Mouse (Mus musculus) CH12.LX (cell line): ENCODE data around the gene Cars. TPM values are rescaled to one million over a fixed set of nuclear protein-coding genes. Genes with fewer than 3 reads are reported as not detected.

Experiments
- DNase-seq: peaks from one replicate; pipeline ENCODE4 v3.0.0-alpha.2; 2013; ENCODE audit errors: extremely low read depth
- H3K27ac ChIP-seq: 2 replicates; pipeline ENCODE4 v1.5.1; 2012; ENCODE audit warnings: low read depth, mild to moderate bottlenecking, control low read depth, moderate library complexity; ENCODE audit not compliant: insufficient read depth
- H3K27me3 ChIP-seq: replicated peaks from 2 replicates; pipeline ENCODE3; 2012; ENCODE audit warnings: inconsistent platforms
- H3K36me3 ChIP-seq, 2 experiments: replicated peaks in 1 of 2; 2 replicates each; pipeline versions ENCODE3 to v1.6.1; 2012; ENCODE audit warnings: inconsistent platforms in 1 of 2, low read length in 1 of 2, mild to moderate bottlenecking in 1 of 2, mixed read lengths in 1 of 2, moderate library complexity in 1 of 2; ENCODE audit not compliant: control insufficient read depth in 1 of 2, insufficient read depth in 1 of 2
- H3K4me1 ChIP-seq, 2 experiments: 2 replicates each; pipeline ENCODE4 v1.6.1; 2012; ENCODE audit warnings: inconsistent platforms in 1 of 2, moderate library complexity in 1 of 2; ENCODE audit not compliant: insufficient read depth in 2 of 2, control insufficient read depth in 1 of 2
- H3K4me2 ChIP-seq: 2 replicates; pipeline ENCODE4 v1.6.1; 2012; ENCODE audit warnings: low read depth, mild to moderate bottlenecking, control low read depth; ENCODE audit not compliant: poor library complexity, insufficient read depth, severe bottlenecking
- H3K4me3 ChIP-seq, 3 experiments: fragments of 150-350 bp in 1 of 3; sonication (generic) in 1 of 3; replicated peaks in 1 of 3; 2 replicates each; pipeline versions ENCODE3 to v1.5.1; 2011 to 2012; ENCODE audit warnings: low read depth in 2 of 3, low read length in 2 of 3, mild to moderate bottlenecking in 2 of 3, moderate library complexity in 2 of 3, control low read depth in 1 of 3, improper control_type of control experiment in 1 of 3, inconsistent platforms in 1 of 3, mixed read lengths in 1 of 3; ENCODE audit not compliant: poor library complexity in 1 of 3
- H3K79me2 ChIP-seq: replicated peaks from 2 replicates; pipeline ENCODE4 v1.6.1; 2012; ENCODE audit warnings: mild to moderate bottlenecking, moderate library complexity; ENCODE audit not compliant: control insufficient read depth, poor library complexity, insufficient read depth, severe bottlenecking; ENCODE audit errors: extremely low read depth
- H3K9ac ChIP-seq: 2 replicates; pipeline ENCODE4 v1.6.1; 2012; ENCODE audit warnings: low read depth, mild to moderate bottlenecking, control low read depth, moderate library complexity; ENCODE audit not compliant: insufficient read depth
- H3K9me3 ChIP-seq: replicated peaks from 2 replicates; pipeline ENCODE3; 2012; ENCODE audit warnings: low read length, inconsistent platforms, mixed read lengths
- BHLHE40 ChIP-seq: IDR thresholded peaks from 2 replicates; pipeline ENCODE4 v1.6.1; 2011; ENCODE audit warnings: mild to moderate bottlenecking, low read depth, low read length, improper control_type of control experiment
- CHD1 ChIP-seq: IDR thresholded peaks from 2 replicates; pipeline ENCODE4 v1.6.1; 2012; ENCODE audit warnings: low read depth, low read length, improper control_type of control experiment, inconsistent platforms
- CTCF ChIP-seq, 2 experiments: IDR thresholded peaks in 1 of 2; conservative IDR thresholded peaks in 1 of 2; 2 replicates each; pipeline ENCODE4 v1.5.1; 2011 to 2012; ENCODE audit warnings: low read depth in 2 of 2, low read length in 2 of 2, improper control_type of control experiment in 1 of 2, inconsistent platforms in 1 of 2, mild to moderate bottlenecking in 1 of 2, moderate library complexity in 1 of 2
- GABPA ChIP-seq: IDR thresholded peaks from 2 replicates; pipeline ENCODE4 v1.6.1; 2012; ENCODE audit warnings: low read depth, low read length, improper control_type of control experiment, inconsistent platforms; ENCODE audit not compliant: insufficient replicate concordance
- HCFC1 ChIP-seq: IDR thresholded peaks from 2 replicates; pipeline ENCODE4 v1.6.1; 2012; ENCODE audit warnings: low read depth, mild to moderate bottlenecking, inconsistent platforms, low read length, improper control_type of control experiment
- IRF4 ChIP-seq: IDR thresholded peaks from 2 replicates; pipeline ENCODE4 v1.6.1; 2014; ENCODE audit warnings: low read depth, mild to moderate bottlenecking, inconsistent platforms, low read length, improper control_type of control experiment
- JUND ChIP-seq: conservative IDR thresholded peaks from 2 replicates; pipeline ENCODE4 v1.6.1; 2011; ENCODE audit warnings: low read depth, low read length, improper control_type of control experiment
- KAT2A ChIP-seq: IDR thresholded peaks from 2 replicates; pipeline ENCODE4 v1.6.1; 2012; ENCODE audit warnings: low read length, improper control_type of control experiment, inconsistent platforms; ENCODE audit not compliant: insufficient replicate concordance
- MAX ChIP-seq: IDR thresholded peaks from 2 replicates; pipeline ENCODE4 v1.6.1; 2011; ENCODE audit warnings: low read length, improper control_type of control experiment
- MAZ ChIP-seq: IDR thresholded peaks from 2 replicates; pipeline ENCODE4 v1.6.1; 2012; ENCODE audit warnings: low read depth, mild to moderate bottlenecking, inconsistent platforms, low read length, improper control_type of control experiment, moderate library complexity
- MXI1 ChIP-seq: IDR thresholded peaks from 2 replicates; pipeline ENCODE4 v1.6.1; 2011; ENCODE audit warnings: mild to moderate bottlenecking, low read depth, low read length, improper control_type of control experiment
- MYC ChIP-seq: IDR thresholded peaks from 2 replicates; pipeline ENCODE4 v1.6.1; 2011; ENCODE audit warnings: low read depth, mild to moderate bottlenecking, improper control_type of control experiment, low read length
- NELFE ChIP-seq: IDR thresholded peaks from 2 replicates; pipeline ENCODE4 v1.6.1; 2011; ENCODE audit warnings: low read depth, low read length, improper control_type of control experiment
- NRF1 ChIP-seq: IDR thresholded peaks from 2 replicates; pipeline ENCODE4 v1.6.1; 2014; ENCODE audit warnings: low read depth, mild to moderate bottlenecking, inconsistent platforms, low read length, improper control_type of control experiment, moderate library complexity
- PAX5 ChIP-seq: IDR thresholded peaks from 2 replicates; pipeline ENCODE4 v1.6.1; 2012; ENCODE audit warnings: low read length, inconsistent platforms, mixed read lengths
- POLR2A ChIP-seq: IDR thresholded peaks from 2 replicates; pipeline ENCODE4 v1.6.1; 2011; ENCODE audit warnings: low read depth, mild to moderate bottlenecking, improper control_type of control experiment, low read length
- POLR2AphosphoS2 ChIP-seq: IDR thresholded peaks from 2 replicates; pipeline ENCODE4 v1.6.1; 2011; ENCODE audit warnings: low read depth, low read length, improper control_type of control experiment
- RCOR1 ChIP-seq: conservative IDR thresholded peaks from 2 replicates; pipeline ENCODE4 v1.6.1; 2012; ENCODE audit warnings: low read depth, mild to moderate bottlenecking, inconsistent platforms, low read length, improper control_type of control experiment
- TBP ChIP-seq: conservative IDR thresholded peaks from 2 replicates; pipeline ENCODE4 v1.6.1; 2011; ENCODE audit warnings: low read depth, low read length, improper control_type of control experiment
- TCF12 ChIP-seq: IDR thresholded peaks from 2 replicates; pipeline ENCODE4 v1.6.1; 2014; ENCODE audit warnings: low read depth, mild to moderate bottlenecking, inconsistent platforms, low read length, improper control_type of control experiment
- UBTF ChIP-seq: IDR thresholded peaks from 2 replicates; pipeline ENCODE4 v1.6.1; 2012; ENCODE audit warnings: low read depth, mild to moderate bottlenecking, inconsistent platforms, low read length, improper control_type of control experiment, moderate library complexity
- USF1 ChIP-seq: IDR thresholded peaks from 2 replicates; pipeline ENCODE4 v1.6.1; 2014; ENCODE audit warnings: low read depth, mild to moderate bottlenecking, inconsistent platforms, low read length, improper control_type of control experiment
- ZC3H11A ChIP-seq: IDR thresholded peaks from 2 replicates; pipeline ENCODE4 v1.6.1; 2012; ENCODE audit warnings: low read depth, mild to moderate bottlenecking, inconsistent platforms, low read length, improper control_type of control experiment
- ZKSCAN1 ChIP-seq: IDR thresholded peaks from 2 replicates; pipeline ENCODE4 v1.6.1; 2012; ENCODE audit warnings: low read depth, inconsistent platforms, low read length, improper control_type of control experiment, borderline replicate concordance
- dilution Hi-C: fragments of 300-500 bp; cut with MboI; formaldehyde crosslinking; loops from 2 replicates; pipeline ENCODE4 v1.14.3; 2020; ENCODE audit warnings: low sequenced_read_pairs; ENCODE audit not compliant: extremely low pct_unique_long_range_greater_than_20kb, extremely low pct_ligation_motif_present
- in situ Hi-C: fragments of 300-500 bp; cut with MboI; formaldehyde crosslinking; loops from 3 replicates; pipeline ENCODE4 v1.14.3; 2019; ENCODE audit warnings: low sequenced_read_pairs, low pct_ligation_motif_present, low pct_unique_long_range_greater_than_20kb, mixed read lengths
- polyA plus RNA-seq: library from polyadenylated mRNA; unstranded; fragments of >175 nt; gene quantifications from 2 replicates; pipeline ENCODE4 v1.2.1, GENCODE M21; 2012; ENCODE audit warnings: low read depth; ENCODE audit not compliant: insufficient read length
- total RNA-seq, 2 experiments: library from RNA; depleted of rRNA; stranded (reverse); fragments of 300-350 nt in 1 of 2; fragments of >200 nt in 1 of 2; gene quantifications; 2 replicates each; pipeline ENCODE4 v1.2.3; 2012 to 2014

Gene Cars
- total and polyA plus RNA-seq, 3 experiments, result 118 to 222 (median 170) TPM

GRCm38 (mm10) chr7:143620951-143621350 lies 21.1 kb upstream of the Cars start:
- no peak for TF ChIP-seq MAZ
- TF ChIP-seq CTCF (conservative IDR thresholded peaks at IDR 0.05 in 1 of 2, IDR thresholded peaks at IDR 0.05 in 1 of 2; ENCODE audit: low read depth in 2 of 2, low read length in 2 of 2), result no peak
- no peak for TF ChIP-seq NELFE
- no peak for TF ChIP-seq TCF12
- TF ChIP-seq BHLHE40, result no peak
- TF ChIP-seq MXI1, result no peak
- TF ChIP-seq IRF4, result no peak
- no peak for TF ChIP-seq NRF1
- TF ChIP-seq POLR2AphosphoS2, result no peak
- H3K27me3 ChIP-seq, result no peaks in the 10 kb centered on the region
- H3K27ac ChIP-seq, result no peak overlapping the region
- peaks cover 0 to 9% of the 10 kb centered on the region in 2 experiments; a peak in 1 of 4 replicates for H3K4me1 ChIP-seq
- H3K9ac ChIP-seq, result no peak overlapping the region
- dilution Hi-C loops (no loop called here), in situ Hi-C loops (no loop called here)
- peaks cover 11 to 31% of the 10 kb centered on the region in 2 experiments for H3K36me3 ChIP-seq
- DNase-seq, result no peak
- no peak overlapping the region for H3K4me3 ChIP-seq
- peaks cover 4% of the 10 kb centered on the region for H3K9me3 ChIP-seq
- H3K4me2 ChIP-seq, result no peak overlapping the region
- no peaks in the 10 kb centered on the region for H3K79me2 ChIP-seq

GRCm38 (mm10) chr7:143614404-143615135 lies 14.7 kb upstream of the Cars start:
- in situ Hi-C loops, result no loop called here
- dilution Hi-C loops, result no loop called here
- peaks cover 20 to 61% of the 10 kb centered on the region in 2 experiments for H3K36me3 ChIP-seq
- no peak overlapping the region for H3K4me3 ChIP-seq
- H3K4me2 ChIP-seq, result no peak overlapping the region
- no peak overlapping the region for H3K9ac ChIP-seq
- no peak overlapping the region for H3K27ac ChIP-seq
- no peaks in the 10 kb centered on the region for H3K79me2 ChIP-seq
- DNase-seq, result no peak
- H3K4me1 ChIP-seq, result no peaks in the 10 kb centered on the region
- TF ChIP-seq MXI1 (no peak), USF1 (no peak), ZC3H11A (no peak), TBP (no peak), PAX5 (no peak), GABPA (no peak), RCOR1 (no peak), MYC (no peak), CTCF (conservative IDR thresholded peaks at IDR 0.05 in 1 of 2, IDR thresholded peaks at IDR 0.05 in 1 of 2; ENCODE audit: low read depth in 2 of 2, low read length in 2 of 2) (no peak), HCFC1 (no peak), UBTF (no peak), CHD1 (no peak), POLR2A (no peak), JUND (no peak), MAX (no peak), KAT2A (no peak), ZKSCAN1 (no peak)
- no peaks in the 10 kb centered on the region for H3K27me3 ChIP-seq
- peaks cover 2% of the 10 kb centered on the region for H3K9me3 ChIP-seq
